In the genomic region with DNA sequence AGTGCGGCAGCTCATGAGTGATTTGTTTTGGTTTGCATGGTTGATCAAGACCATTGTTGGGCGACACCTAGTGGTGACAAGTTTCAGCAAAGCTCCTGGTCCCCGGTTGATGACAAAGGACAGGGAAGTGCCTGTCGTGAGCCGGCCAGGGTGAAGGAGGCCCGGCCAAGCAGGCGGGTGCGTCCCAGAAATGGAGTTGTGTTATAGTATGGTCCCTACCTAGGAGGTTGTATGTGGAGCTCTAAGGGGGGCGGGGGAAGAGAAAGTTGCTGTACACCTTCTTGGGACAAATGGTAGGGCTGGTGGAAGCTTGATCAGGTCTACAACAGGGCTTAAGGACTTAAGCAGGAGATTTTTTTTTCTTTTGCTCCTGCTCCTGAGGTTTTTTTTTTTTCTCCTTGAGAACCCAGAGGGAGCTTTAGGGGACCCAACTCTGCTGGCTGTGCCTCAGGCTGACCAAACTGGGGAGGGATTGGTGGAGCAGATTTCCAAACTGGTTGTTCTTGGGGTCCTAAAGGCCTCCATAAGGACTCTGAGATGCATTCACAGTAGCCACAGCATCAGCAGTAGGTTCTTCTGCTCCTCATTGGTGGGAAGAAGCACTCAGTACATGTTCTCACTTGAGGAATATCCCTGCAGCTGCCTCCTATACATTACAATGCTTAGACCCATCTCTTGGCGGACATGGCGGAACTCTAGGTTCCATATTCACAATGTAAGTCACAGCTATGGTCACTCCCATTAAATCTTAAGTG, we compare ENCODE assay signal across 7 mouse cellular contexts. TPM values are rescaled to one million over a fixed set of nuclear protein-coding genes. Genes with fewer than 3 reads are reported as not detected.
DNase-seq lines count a peak whose midpoint lies in the region; ATAC-seq lines count a peak whose summit lies in the region.

No protein-coding gene starts in this region.

- no peaks in the 10 kb centered on the region for H3K9me3 ChIP-seq in intestine, embryonic 15.5 days
- no peaks in the 10 kb centered on the region for H3K9me3 ChIP-seq in midbrain, embryonic 10.5 days (replicated peaks)

- H3K4me3 ChIP-seq in intestine, embryonic 15.5 days (replicated peaks): peak overlapping the region; percentile 33
- H3K4me3 ChIP-seq in midbrain, embryonic 10.5 days: peak overlapping the region; percentile 35

- peak; percentile 90 for DNase-seq in adrenal gland, adult 2 months
- DNase-seq in embryo, embryonic 11.5 days (ENCODE audit: low read depth, low spot score): peak; percentile 100
- peak; percentile 80 to 84 for DNase-seq in gastrocnemius, postnatal 36 days
- peak; percentile 88 to 90 for DNase-seq in left cerebral cortex, postnatal 25 days (ENCODE audit: low spot score in 2 of 2)
- peak; percentile 90 for DNase-seq in midbrain, embryonic 10.5 days (ENCODE audit: low spot score)
- DNase-seq in right cerebral cortex, postnatal 4 days: peak; percentile 98

- H3K9ac ChIP-seq in intestine, embryonic 15.5 days: no peak overlapping the region

- ATAC-seq in intestine, embryonic 15.5 days: peak; percentile 91

- 18% methylated on average over 11 of the region's 11 CpGs for WGBS in intestine, embryonic 15.5 days
- WGBS in midbrain, embryonic 10.5 days: 21% methylated on average over 11 of the region's 11 CpGs

- H3K4me1 ChIP-seq in intestine, embryonic 15.5 days (replicated peaks): no peaks in the 10 kb centered on the region
- no peaks in the 10 kb centered on the region; the same call in 1 of the 2 replicates for H3K4me1 ChIP-seq in midbrain, embryonic 10.5 days

- no peaks in the 10 kb centered on the region for H3K36me3 ChIP-seq in intestine, embryonic 15.5 days
- H3K36me3 ChIP-seq in midbrain, embryonic 10.5 days: no peaks in the 10 kb centered on the region

- H3K4me2 ChIP-seq in intestine, embryonic 15.5 days (replicated peaks): peak overlapping the region; percentile 55

- no peaks in the 10 kb centered on the region for H3K27me3 ChIP-seq in intestine, embryonic 15.5 days (replicated peaks)
- no peaks in the 10 kb centered on the region for H3K27me3 ChIP-seq in midbrain, embryonic 10.5 days (ENCODE audit: low read depth, poor library complexity, severe bottlenecking)

- intact Hi-C loops in gastrocnemius, postnatal 36 days (cut with DNase I): no loop called here
- intact Hi-C loops in left cerebral cortex, postnatal 25 days (cut with DNase I): no loop called here

- no peak overlapping the region for H3K27ac ChIP-seq in intestine, embryonic 15.5 days
- H3K27ac ChIP-seq in midbrain, embryonic 10.5 days (replicated peaks): no peak overlapping the region

RNA-seq across cellular contexts. Expression of a gene that starts 3.0 kb away (rescaled TPM):
- not detected for total RNA-seq in adrenal gland, adult 2 months (2021)
- not detected in 2 replicates for polyA plus RNA-seq in adrenal gland, adult 2 months (2012; rRNA removed)
- total RNA-seq in gastrocnemius, postnatal 36 days (2021): not detected
- polyA plus RNA-seq in intestine, embryonic 15.5 days (2015; fragmentation: Nextera tagmentation; extraction: Ambion mirVana): not detected in 2 replicates
- total RNA-seq in left cerebral cortex, postnatal 25 days (2021): not detected
- polyA plus RNA-seq in midbrain, embryonic 10.5 days (2016; fragmentation: Nextera tagmentation; extraction: Ambion mirVana): not detected in 2 replicates

RNA-seq across cellular contexts. Expression of a gene that starts 7.0 kb away (rescaled TPM):
- not detected for total RNA-seq in adrenal gland, adult 2 months (2021)
- polyA plus RNA-seq in adrenal gland, adult 2 months (2012; rRNA removed): not detected in 2 replicates
- not detected for total RNA-seq in gastrocnemius, postnatal 36 days (2021)
- polyA plus RNA-seq in intestine, embryonic 15.5 days (2015; fragmentation: Nextera tagmentation; extraction: Ambion mirVana): not detected in 2 replicates
- not detected for total RNA-seq in left cerebral cortex, postnatal 25 days (2021)
- polyA plus RNA-seq in midbrain, embryonic 10.5 days (2016; fragmentation: Nextera tagmentation; extraction: Ambion mirVana): not detected in 2 replicates

RNA-seq across cellular contexts. Expression of a gene that starts 35.5 kb away (rescaled TPM):
- total RNA-seq in adrenal gland, adult 2 months (2021): not detected
- not detected in 2 replicates for polyA plus RNA-seq in adrenal gland, adult 2 months (2012; rRNA removed)
- total RNA-seq in gastrocnemius, postnatal 36 days (2021): not detected
- not detected in 2 replicates for polyA plus RNA-seq in intestine, embryonic 15.5 days (2015; fragmentation: Nextera tagmentation; extraction: Ambion mirVana)
- total RNA-seq in left cerebral cortex, postnatal 25 days (2021): not detected
- not detected in 2 replicates for polyA plus RNA-seq in midbrain, embryonic 10.5 days (2016; fragmentation: Nextera tagmentation; extraction: Ambion mirVana)

RNA-seq across cellular contexts. Expression of a gene that starts 38.1 kb away (rescaled TPM):
- total RNA-seq in adrenal gland, adult 2 months (2021): not detected
- not detected in 2 replicates for polyA plus RNA-seq in adrenal gland, adult 2 months (2012; rRNA removed)
- not detected for total RNA-seq in gastrocnemius, postnatal 36 days (2021)
- polyA plus RNA-seq in intestine, embryonic 15.5 days (2015; fragmentation: Nextera tagmentation; extraction: Ambion mirVana): not detected in 2 replicates
- total RNA-seq in left cerebral cortex, postnatal 25 days (2021): not detected
- not detected in 2 replicates for polyA plus RNA-seq in midbrain, embryonic 10.5 days (2016; fragmentation: Nextera tagmentation; extraction: Ambion mirVana)

RNA-seq across cellular contexts. Expression of a gene that starts 42.5 kb away (rescaled TPM):
- not detected for total RNA-seq in adrenal gland, adult 2 months (2021)
- not detected in 2 replicates for polyA plus RNA-seq in adrenal gland, adult 2 months (2012; rRNA removed)
- not detected for total RNA-seq in gastrocnemius, postnatal 36 days (2021)
- not detected in 2 replicates for polyA plus RNA-seq in intestine, embryonic 15.5 days (2015; fragmentation: Nextera tagmentation; extraction: Ambion mirVana)
- total RNA-seq in left cerebral cortex, postnatal 25 days (2021): not detected
- not detected in 2 replicates for polyA plus RNA-seq in midbrain, embryonic 10.5 days (2016; fragmentation: Nextera tagmentation; extraction: Ambion mirVana)
